Mouse (Mus musculus) testis, adult 2 months (tissue): ENCODE results near the gene Xbp1. TPM values are rescaled to one million over a fixed set of nuclear protein-coding genes. Genes with fewer than 3 reads are reported as not detected.
"Not testable (repeated sequence)": the region's sequence is repeated elsewhere in the genome, so short reads cannot be mapped to it uniquely, and the experiment has no call there.

Experiments used
- H3K27ac ChIP-seq: fragments of 200-500 bp; 2 replicates; pipeline ENCODE4 v1.5.1; 2012; ENCODE audit warnings: low read depth, low read length; ENCODE audit not compliant: control insufficient read depth, insufficient read depth
- H3K27me3 ChIP-seq: fragments of 200-500 bp; 2 replicates; pipeline ENCODE4 v1.6.1; 2012; ENCODE audit warnings: mild to moderate bottlenecking, low read length, moderate library complexity; ENCODE audit not compliant: control insufficient read depth, insufficient read depth
- H3K36me3 ChIP-seq: fragments of 200-500 bp; 2 replicates; pipeline ENCODE4 v1.6.1; 2012; ENCODE audit warnings: mild to moderate bottlenecking, low read length; ENCODE audit not compliant: control insufficient read depth, insufficient read depth
- H3K4me1 ChIP-seq: fragments of 200-500 bp; 2 replicates; pipeline ENCODE4 v1.6.1; 2012; ENCODE audit warnings: low read length; ENCODE audit not compliant: control insufficient read depth, insufficient read depth
- H3K4me3 ChIP-seq: fragments of 200-500 bp; 2 replicates; pipeline ENCODE4 v1.5.1; 2012; ENCODE audit warnings: low read depth, mild to moderate bottlenecking, low read length, moderate library complexity, mixed read lengths; ENCODE audit not compliant: control insufficient read depth
- CTCF ChIP-seq: fragments of 200-500 bp; IDR thresholded peaks from 2 replicates; pipeline ENCODE4 v1.5.1; 2012; ENCODE audit warnings: low read depth, mild to moderate bottlenecking, inconsistent platforms, low read length, moderate library complexity; ENCODE audit not compliant: control insufficient read depth, insufficient read depth, insufficient replicate concordance
- POLR2A ChIP-seq: fragments of 200-500 bp; IDR thresholded peaks from 2 replicates; pipeline ENCODE4 v1.6.1; 2012; ENCODE audit warnings: low read depth, mild to moderate bottlenecking, inconsistent platforms, low read length, moderate library complexity; ENCODE audit not compliant: control insufficient read depth
- polyA plus RNA-seq: library from polyadenylated mRNA; depleted of rRNA; stranded (reverse); fragments of >200 nt; gene quantifications from 2 replicates; pipeline ENCODE4 v1.2.3, GENCODE M21; 2012

Gene Xbp1
- polyA plus RNA-seq, 1 experiment = 9.0 TPM

DNA sequence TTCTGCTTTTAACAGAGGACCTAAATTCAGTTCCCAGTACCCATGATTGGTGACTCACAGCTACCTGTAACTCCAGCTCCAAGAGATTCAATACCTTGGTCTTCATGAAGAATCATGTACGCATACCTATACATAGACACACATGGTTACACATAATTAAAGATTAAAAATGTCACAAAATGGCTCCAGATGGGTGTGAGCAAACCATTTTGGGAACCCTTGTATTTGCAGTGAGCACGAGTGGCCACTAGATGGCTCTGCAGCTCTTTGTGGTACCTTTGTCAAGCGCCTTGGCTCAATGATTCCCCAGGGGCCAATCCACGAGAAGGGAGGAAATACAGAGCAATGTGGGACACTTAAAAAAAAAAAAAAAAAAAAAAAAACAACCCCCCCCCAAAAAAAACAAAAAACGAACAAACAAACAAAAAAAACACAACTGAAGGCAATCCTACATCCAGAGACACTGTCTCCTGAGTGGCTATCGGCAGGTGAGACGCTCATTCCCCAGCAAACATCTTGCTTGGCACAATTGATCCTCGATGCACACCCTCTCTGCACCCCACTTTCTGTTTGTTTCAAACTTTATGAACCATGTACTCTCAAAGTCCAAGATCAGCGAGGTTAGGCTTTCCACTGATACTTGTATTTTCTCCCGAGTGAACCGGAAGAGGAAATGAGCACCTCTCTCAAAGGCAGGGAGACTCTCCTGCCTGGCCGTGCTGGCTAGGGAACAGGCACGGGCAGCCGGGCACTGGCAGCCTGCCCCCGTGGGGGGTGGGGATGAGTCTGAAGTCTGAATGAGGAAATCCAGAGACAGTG is 35.1 kb upstream of the Xbp1 start:
- TF ChIP-seq CTCF = peak; percentile 72
- TF ChIP-seq POLR2A = no peak
- Histone ChIP-seq H3K36me3 (no peaks in the 10 kb centered on the region), H3K4me3 (peak overlapping the region; percentile 83), H3K27ac (no peak overlapping the region; the same call in 1 of the 2 replicates), H3K4me1 (peaks cover 4% of the 10 kb centered on the region), H3K27me3 (no peaks in the 10 kb centered on the region)

DNA sequence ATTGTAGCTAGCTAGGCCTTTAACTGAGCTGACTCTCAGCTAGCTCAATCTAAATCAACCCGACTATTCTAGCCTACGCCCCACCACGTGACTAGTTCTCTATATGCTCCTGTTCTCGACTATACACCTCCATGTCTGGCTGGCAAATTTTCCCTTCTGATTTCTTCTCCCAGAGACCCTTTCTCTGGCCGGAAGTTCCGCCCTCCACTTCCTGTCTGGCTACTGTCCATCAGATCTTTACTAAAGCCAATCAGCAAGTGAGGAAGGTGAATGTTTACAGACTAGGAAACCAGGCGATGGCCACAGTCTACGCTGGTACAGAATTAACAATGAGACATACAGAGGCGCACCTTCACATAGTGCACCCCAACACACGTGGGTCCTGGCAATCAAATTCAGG is 31.0 kb upstream of the Xbp1 start:
- not testable (repeated sequence) for H3K36me3 ChIP-seq, H3K4me1 ChIP-seq, H3K27ac ChIP-seq, H3K27me3 ChIP-seq
- H3K4me3 ChIP-seq = peak overlapping the region; percentile 49

DNA sequence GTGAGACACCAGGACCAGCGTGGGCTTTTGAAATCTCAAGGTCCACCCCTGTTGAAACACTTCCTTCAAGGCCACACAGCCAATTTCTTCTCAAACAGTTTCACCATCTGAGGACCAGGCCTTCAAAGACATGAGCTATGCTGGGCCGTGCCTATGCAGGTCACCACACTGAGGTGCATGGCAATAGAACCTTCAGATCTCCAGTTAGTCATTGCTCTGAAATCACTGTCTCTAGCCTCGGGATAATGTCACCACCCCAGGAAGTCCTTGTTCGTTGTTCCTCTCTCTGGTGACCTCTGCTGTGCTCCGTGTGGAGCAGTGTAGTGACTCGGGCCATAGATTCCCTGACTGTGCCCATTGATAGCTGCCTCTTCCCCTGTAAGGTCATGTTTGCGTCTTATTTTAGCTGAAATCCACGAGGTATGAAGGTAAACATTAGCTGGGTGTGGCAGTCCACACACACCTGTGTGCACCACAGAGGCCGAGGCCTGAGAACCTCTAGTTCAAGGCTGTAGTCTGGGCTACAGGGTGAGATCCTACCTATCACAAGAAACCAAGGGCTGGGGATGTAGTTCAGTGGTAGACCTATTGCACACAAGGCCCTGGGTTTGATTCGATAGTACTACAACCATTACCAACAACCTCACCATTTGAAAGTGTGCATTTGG is 29.3 kb upstream of the Xbp1 start:
- Histone ChIP-seq H3K27me3 (no peaks in the 10 kb centered on the region), H3K4me1 (no peaks in the 10 kb centered on the region), H3K27ac (no peak overlapping the region), H3K4me3 (no peak overlapping the region), H3K36me3 (no peaks in the 10 kb centered on the region)
- no peak for TF ChIP-seq CTCF
- TF ChIP-seq POLR2A = no peak

DNA sequence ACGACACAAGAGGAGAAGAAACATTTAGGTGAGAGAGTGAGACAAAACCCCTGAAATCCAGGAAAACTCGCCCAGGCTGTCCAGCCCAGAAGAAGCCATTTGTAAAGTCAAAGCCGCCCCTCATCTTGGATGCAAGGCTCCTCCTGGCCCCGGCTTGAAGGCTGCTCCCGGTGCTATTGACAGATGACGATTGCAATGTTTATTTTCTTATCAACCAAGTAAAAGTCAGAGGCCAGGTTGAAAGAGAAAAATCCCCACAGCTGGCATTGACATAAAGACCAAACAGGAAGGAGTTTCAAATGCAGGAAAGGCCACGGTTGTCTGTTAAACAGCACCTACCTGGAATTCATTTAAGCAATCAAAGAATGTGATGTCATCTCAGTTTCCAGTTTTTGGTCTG is 28.5 kb upstream of the Xbp1 start:
- TF ChIP-seq CTCF = no peak
- Histone ChIP-seq H3K4me1 (no peaks in the 10 kb centered on the region), H3K27me3 (no peaks in the 10 kb centered on the region), H3K36me3 (no peaks in the 10 kb centered on the region), H3K27ac (no peak overlapping the region), H3K4me3 (no peak overlapping the region)

DNA sequence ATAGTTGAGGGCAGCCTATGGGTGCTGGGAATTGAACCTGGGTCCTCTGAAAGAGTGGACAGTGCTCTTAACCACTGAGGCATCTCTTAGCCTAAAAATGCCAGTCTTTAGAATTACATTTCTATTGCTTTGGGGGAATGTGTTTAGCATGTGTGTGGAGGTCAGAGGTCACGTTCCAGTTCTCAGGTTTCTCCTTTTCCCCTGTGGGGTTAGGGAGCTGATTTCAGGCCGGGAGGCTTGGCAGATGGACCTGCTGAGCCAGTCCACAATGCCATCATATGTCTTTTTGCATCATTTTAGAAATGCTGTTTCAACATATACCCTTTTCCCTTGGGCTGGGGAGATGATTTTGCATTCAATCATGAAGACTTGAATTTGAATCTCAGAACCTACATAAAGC is 26.6 kb upstream of the Xbp1 start:
- H3K4me3 ChIP-seq = no peak overlapping the region
- no peak for TF ChIP-seq POLR2A
- TF ChIP-seq CTCF = no peak
- H3K27ac ChIP-seq = no peak overlapping the region
- no peaks in the 10 kb centered on the region for H3K4me1 ChIP-seq
- no peaks in the 10 kb centered on the region for H3K36me3 ChIP-seq
- H3K27me3 ChIP-seq = no peaks in the 10 kb centered on the region

DNA sequence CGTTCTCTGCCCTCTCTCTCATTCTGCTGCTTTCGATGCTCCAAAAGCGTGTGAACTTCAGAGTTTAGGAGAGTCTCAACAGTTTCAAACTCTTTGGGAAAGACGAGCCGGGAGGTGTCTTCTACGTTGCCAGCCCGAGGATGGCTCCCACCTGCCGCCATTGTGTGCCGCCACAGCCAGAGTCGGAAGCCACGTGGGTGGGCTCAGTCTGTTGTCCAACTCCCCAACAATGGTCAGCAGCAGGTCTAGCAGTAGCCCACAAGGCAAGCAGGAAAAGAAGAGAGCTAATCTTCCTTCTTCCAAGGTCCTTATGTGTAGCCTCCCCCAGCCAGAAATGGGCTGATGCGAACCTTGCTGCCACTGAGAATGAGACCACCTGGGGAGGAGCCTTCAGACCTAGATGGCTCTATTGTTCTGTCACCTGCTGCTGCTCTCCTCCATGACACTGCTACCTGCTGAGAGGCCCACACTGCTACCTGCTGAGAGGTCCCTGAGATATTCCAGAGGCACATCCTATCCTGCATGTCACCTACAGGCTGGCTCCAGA is 25.1 kb upstream of the Xbp1 start:
- no peak for TF ChIP-seq CTCF
- TF ChIP-seq POLR2A = no peak

DNA sequence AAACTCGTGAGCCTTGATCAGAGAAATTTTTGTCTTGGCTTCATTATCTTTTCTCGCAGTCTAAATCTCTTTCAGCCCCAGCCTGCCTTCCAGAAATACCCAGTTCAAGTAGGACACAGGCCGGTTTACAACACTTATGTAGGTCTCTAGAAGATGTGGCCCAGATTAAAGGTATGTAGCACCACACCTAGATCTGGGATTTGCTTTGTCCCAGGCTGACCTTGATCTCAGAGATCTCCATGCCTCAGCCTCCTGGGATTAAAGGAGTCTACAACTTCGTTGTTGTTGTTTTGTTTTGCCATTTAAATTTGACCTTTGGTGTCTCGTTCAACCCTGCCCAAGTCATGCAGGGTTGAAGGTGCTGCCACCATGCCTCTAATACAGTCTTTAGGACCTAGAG is 24.6 kb upstream of the Xbp1 start:
- Histone ChIP-seq H3K36me3 (no peaks in the 10 kb centered on the region), H3K4me3 (no peak overlapping the region), H3K27ac (no peak overlapping the region), H3K27me3 (no peaks in the 10 kb centered on the region), H3K4me1 (no peaks in the 10 kb centered on the region)
- TF ChIP-seq POLR2A = no peak
- no peak for TF ChIP-seq CTCF

More for the DNA sequence above, 25.1 kb upstream of the Xbp1 start:
- Histone ChIP-seq H3K27me3 (no peaks in the 10 kb centered on the region), H3K27ac (no peak overlapping the region), H3K4me3 (no peak overlapping the region), H3K36me3 (no peaks in the 10 kb centered on the region), H3K4me1 (no peaks in the 10 kb centered on the region)
